Mouse (Mus musculus): ENCODE data around the gene Insl3. TPM values are rescaled to one million over a fixed set of nuclear protein-coding genes. Genes with fewer than 3 reads are reported as not detected.

Insl3 gene
- total RNA-seq, 2 experiments from 2014 or later: 1.0 to 1.2 TPM

Other genes with a start within 250 kb of the Insl3 start
- gene Abhd8, start 225.6 kb upstream of the Insl3 start, total RNA-seq (2021): 10 to 100 TPM; 19.3 to 26.9 TPM
- gene Mrpl34, start 224.3 kb upstream of the Insl3 start, total RNA-seq (2021): 10 to 100 TPM; 66.7 to 67.1 TPM
- gene Dda1, start 220.0 kb upstream of the Insl3 start, total RNA-seq (2021): 10 to 100 TPM; 20.4 to 27.6 TPM
- 10 to 100 TPM; 13.8 to 16.0 TPM for gene Ano8, start 203.3 kb upstream of the Insl3 start, total RNA-seq (2021)
- 10 to 100 TPM in 1 of 2 experiments, 1 to 10 TPM in 1; 8.0 to 10.5 TPM for gene Gtpbp3, start 201.1 kb upstream of the Insl3 start, total RNA-seq (2021)
- 1 to 10 TPM; 5.6 to 9.3 TPM for gene Plvap, start 177.5 kb upstream of the Insl3 start, total RNA-seq (2021)
- gene Ccdc194, start 163.5 kb upstream of the Insl3 start, total RNA-seq (2021): not detected
- gene Bst2, start 151.8 kb upstream of the Insl3 start, total RNA-seq (2021): 1 to 10 TPM; 7.6 to 9.9 TPM
- gene Mvb12a, start 146.3 kb upstream of the Insl3 start, total RNA-seq (2021): 10 to 100 TPM; 20.8 to 24.8 TPM
- under 1 TPM in 1 of 2 experiments, not detected in 1; 0.15 TPM for gene Tmem221, start 130.3 kb upstream of the Insl3 start, total RNA-seq (2021)
- gene Nxnl1, start 122.6 kb upstream of the Insl3 start, total RNA-seq (2021): under 1 TPM; 0.10 TPM
- gene Slc27a1, start 120.3 kb upstream of the Insl3 start, total RNA-seq (2021): 10 to 100 TPM; 55.9 to 77.1 TPM
- gene Pgls, start 97.0 kb upstream of the Insl3 start, total RNA-seq (2021): 10 to 100 TPM; 25.6 to 26.1 TPM
- under 1 TPM; 0.71 to 0.76 TPM for gene Fam129c, start 91.6 kb upstream of the Insl3 start, total RNA-seq (2021)
- gene Colgalt1, start 78.2 kb upstream of the Insl3 start, total RNA-seq (2021): 10 to 100 TPM; 33.0 to 35.6 TPM
- not detected for gene Unc13a, start 17.5 kb upstream of the Insl3 start, total RNA-seq (2021)
- gene Jak3, start 12.9 kb upstream of the Insl3 start, total RNA-seq (2021): 1 to 10 TPM; 1.8 TPM
- 1 to 10 TPM; 2.1 to 2.6 TPM for gene B3gnt3, start 12.6 kb downstream of the Insl3 start, total RNA-seq (2021)
- gene Fcho1, start 36.5 kb downstream of the Insl3 start, total RNA-seq (2021): 1 to 10 TPM in 1 of 2 experiments, not detected in 1; 1.4 TPM
- 1 to 10 TPM; 1.6 to 2.3 TPM for gene Zfp709, start 192.8 kb downstream of the Insl3 start, total RNA-seq (2021)
- 1 to 10 TPM; 2.1 to 2.6 TPM for gene Zfp882, start 219.4 kb downstream of the Insl3 start, total RNA-seq (2021)
- gene Zfp617, start 219.4 kb downstream of the Insl3 start, total RNA-seq (2021): 10 to 100 TPM; 15.7 to 19.1 TPM